Mouse (Mus musculus): ENCODE data around the gene Txn2. TPM values are rescaled to one million over a fixed set of nuclear protein-coding genes. Genes with fewer than 3 reads are reported as not detected.
"Not testable (repeated sequence)": the region's sequence is repeated elsewhere in the genome, so short reads cannot be mapped to it uniquely, and the experiment has no call there.

Gene Txn2
- total RNA-seq, 2 experiments from 2014 or later = 119 to 136 TPM

DNA sequence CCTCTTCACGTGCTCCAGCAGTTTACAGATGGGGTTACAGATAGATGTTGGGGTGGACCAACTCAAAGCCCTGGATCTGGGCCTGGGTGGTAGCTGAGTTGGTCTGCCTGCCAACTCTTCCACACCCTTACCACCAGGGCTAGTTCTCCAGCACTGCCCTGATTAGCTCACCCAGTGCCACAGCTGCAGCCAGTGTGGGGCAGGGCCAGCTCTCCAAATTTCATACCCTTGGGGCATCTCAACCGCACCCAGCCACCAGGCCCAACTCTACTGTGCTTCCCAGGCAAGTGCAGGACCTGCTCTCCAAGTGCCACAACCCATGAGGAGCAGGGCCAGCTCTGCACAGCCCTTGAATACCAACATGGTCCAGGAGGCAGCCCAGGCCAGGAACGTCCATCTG lies 49.0 kb downstream of the Txn2 start:
- no peak overlapping the region for H3K4me3 ChIP-seq
- no peak overlapping the region for H3K27ac ChIP-seq
- no peak for DNase-seq (ENCODE audit: low spot score in 2 of 2)
- no peak for TF ChIP-seq CTCF (conservative IDR thresholded peaks at IDR 0.05)

DNA sequence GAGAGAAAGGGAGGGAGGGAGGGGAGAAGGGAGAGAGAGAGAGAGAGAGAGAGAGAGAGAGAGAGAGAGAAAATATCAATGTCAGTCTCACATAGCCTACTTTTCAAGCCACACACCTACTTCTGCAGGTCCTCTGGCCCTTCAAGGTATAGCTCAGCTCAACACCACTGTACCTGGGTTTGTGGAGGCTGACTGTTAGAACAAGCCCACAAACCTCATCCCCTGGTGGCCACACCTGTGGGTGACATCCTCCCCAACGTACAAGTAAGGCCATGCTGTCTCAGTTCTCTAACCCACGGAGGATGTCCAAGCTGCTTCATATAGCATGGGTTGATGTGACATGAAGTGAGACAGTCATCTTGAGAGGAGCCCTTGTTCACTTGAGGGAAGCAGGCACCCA lies 51.6 kb downstream of the Txn2 start:
- H3K27ac ChIP-seq = no peak overlapping the region
- no peak overlapping the region for H3K4me3 ChIP-seq
- DNase-seq (ENCODE audit: low spot score in 2 of 2) = no peak
- TF ChIP-seq CTCF (conservative IDR thresholded peaks at IDR 0.05) = 0 out of 2 replicates have a peak, but pooled peaks have one; percentile 14

DNA sequence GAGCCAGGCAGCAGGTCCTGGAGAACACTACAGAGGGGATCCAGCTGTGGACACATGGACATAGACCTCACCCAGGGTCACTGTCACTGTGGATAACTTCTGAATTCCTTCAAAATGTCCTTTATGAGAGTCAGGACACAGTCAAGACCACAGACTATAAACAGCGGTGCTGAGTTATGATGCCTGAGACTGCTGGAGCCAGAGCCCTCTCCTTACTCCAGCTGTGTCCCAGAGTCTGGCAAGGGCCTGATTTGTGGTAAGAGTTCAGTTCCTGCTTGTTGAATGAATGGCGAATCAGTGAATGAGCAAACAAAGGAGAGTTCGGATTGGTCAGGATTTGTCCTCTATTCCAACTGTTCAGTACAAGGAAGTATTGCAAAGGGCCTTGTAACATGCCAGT lies 52.1 kb downstream of the Txn2 start:
- DNase-seq (ENCODE audit: low spot score in 2 of 2) = no peak
- Histone ChIP-seq H3K4me3 (no peak overlapping the region), H3K27ac (no peak overlapping the region)
- no peak for TF ChIP-seq CTCF (conservative IDR thresholded peaks at IDR 0.05)

DNA sequence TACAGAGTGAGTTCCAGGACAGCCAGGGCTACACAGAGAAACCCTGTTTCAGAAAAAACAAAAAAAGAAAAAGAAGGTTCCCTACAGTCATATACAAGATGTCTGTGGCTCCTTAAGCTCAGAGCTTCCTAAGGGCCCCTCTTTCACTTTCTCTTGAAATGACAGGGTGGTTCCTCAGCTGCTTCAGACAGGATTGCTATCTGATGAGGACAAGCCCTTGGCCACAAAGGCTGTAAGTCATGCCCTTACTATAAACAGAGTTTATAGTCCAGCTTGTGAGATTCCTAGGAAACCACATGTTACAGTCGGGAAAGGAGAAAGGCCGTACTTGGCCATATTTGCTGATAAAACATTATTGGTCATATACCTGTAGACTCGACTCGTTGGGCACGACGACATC lies 52.9 kb downstream of the Txn2 start:
- TF ChIP-seq CTCF (conservative IDR thresholded peaks at IDR 0.05) = no peak

DNA sequence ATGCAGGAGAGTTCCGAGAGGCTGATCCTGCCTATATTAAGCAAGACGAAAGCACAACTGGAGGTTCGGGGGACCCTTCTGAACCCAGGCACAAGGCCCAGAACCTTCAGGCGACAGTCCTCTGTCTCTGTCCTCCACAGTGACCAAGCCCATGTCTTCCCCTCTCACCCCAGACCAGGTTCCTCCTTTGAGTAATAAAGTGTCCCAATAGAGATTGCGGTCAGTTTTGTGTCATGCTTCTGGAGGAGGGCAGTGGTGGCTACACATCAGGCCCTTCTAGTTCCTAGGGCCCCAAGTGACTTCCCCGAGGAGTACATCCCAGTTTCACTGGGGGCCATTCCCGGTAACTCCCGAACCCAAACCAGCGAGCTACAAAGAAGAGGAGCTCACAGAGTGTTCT lies 54.0 kb downstream of the Txn2 start:
- no peak for TF ChIP-seq CTCF (conservative IDR thresholded peaks at IDR 0.05)
- DNase-seq (ENCODE audit: low spot score in 2 of 2) = no peak
- H3K4me3 ChIP-seq = no peak overlapping the region
- H3K27ac ChIP-seq = no peak overlapping the region

More for the DNA sequence above, 52.9 kb downstream of the Txn2 start:
- H3K27ac ChIP-seq = no peak overlapping the region
- no peak overlapping the region for H3K4me3 ChIP-seq
- no peak for DNase-seq (ENCODE audit: low spot score in 2 of 2)

DNA sequence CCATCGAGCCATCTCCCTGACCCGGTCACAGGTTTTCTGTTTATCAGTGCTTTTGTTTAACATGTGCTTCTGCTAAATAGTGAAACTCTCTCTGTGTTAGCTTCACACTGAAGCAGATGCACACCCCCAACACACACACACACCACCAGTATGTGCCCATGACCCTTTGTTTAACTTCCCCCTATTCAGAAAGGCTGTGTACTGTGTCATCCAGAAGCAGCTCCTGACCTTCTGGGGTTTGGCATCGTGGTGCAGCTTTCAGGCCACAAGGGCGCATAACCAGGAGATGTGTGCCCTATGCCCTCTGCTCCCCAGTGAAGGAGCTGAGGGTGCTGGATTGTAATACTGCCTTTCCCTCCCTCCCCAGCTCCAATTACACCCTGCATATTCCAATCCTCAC lies 54.5 kb downstream of the Txn2 start:
- TF ChIP-seq CTCF (conservative IDR thresholded peaks at IDR 0.05) = no peak
- DNase-seq (ENCODE audit: low spot score in 2 of 2) = no peak
- Histone ChIP-seq H3K4me3 (no peak overlapping the region), H3K27ac (no peak overlapping the region)

DNA sequence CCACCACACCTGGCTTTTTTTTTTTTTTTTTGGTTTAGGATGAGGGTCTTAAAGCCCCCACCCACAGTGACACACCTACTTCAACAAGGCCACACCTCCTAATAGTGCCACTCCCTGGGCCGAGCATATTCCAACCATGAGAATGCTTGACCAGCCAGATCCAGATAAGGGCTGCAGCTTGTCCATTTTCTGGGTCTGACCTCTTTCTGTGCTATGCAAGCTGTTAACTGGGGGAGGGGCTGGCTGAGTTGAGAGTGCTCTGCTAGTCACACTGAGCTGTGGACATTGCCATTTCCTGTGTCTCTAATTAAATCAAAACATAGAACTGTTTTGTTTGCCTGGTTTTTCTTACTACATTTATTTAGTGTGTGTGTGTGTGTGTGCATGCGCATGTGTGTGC lies 55.2 kb downstream of the Txn2 start:
- Histone ChIP-seq H3K27ac (no peak overlapping the region), H3K4me3 (no peak overlapping the region)
- DNase-seq (ENCODE audit: low spot score in 2 of 2) = no peak
- TF ChIP-seq CTCF (conservative IDR thresholded peaks at IDR 0.05) = no peak

DNA sequence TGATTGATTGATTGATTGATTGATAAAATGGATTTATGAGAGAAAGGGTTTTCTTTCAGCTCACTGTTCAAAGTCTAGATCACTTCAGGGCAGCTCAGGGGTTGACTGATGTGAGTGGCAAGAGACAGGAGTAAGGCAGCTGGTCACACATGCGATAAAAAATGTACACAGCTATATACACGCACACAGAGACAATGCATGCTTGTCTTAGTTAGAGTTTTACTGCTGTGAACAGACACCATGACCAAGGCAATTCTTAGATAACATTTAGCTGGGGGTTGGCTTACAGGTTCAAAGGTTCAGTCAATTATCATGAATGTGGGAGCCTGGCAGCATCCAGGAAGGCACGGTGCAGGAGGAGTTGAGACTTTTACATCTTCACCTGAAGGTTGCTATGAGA lies 55.8 kb downstream of the Txn2 start:
- TF ChIP-seq CTCF (conservative IDR thresholded peaks at IDR 0.05) = no peak
- DNase-seq (ENCODE audit: low spot score in 2 of 2) = no peak
- Histone ChIP-seq H3K27ac (no peak overlapping the region), H3K4me3 (no peak overlapping the region)

DNA sequence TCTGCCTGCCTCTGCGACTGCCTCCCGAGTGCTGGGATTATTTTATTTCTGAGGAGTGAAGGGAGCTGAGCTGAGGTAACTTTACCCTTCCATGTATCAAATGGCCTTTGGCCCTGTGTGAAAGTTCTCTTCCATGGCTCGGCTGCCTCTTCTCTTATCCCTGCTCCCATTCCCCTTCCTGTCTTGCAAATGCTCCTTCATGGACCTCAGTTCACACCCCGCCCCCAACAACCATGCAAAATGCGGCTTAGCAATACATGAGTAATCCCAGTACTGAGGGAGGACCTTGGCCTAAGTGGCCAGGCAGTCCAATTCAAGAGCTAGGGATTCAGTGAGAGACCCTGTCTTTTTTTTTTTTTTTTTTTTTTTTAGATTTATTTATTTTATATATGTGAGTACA lies 60.5 kb downstream of the Txn2 start:
- Histone ChIP-seq H3K4me3 (no peak overlapping the region), H3K27ac (no peak overlapping the region)
- no peak for DNase-seq (ENCODE audit: low spot score in 2 of 2)
- no peak for TF ChIP-seq CTCF (conservative IDR thresholded peaks at IDR 0.05)

DNA sequence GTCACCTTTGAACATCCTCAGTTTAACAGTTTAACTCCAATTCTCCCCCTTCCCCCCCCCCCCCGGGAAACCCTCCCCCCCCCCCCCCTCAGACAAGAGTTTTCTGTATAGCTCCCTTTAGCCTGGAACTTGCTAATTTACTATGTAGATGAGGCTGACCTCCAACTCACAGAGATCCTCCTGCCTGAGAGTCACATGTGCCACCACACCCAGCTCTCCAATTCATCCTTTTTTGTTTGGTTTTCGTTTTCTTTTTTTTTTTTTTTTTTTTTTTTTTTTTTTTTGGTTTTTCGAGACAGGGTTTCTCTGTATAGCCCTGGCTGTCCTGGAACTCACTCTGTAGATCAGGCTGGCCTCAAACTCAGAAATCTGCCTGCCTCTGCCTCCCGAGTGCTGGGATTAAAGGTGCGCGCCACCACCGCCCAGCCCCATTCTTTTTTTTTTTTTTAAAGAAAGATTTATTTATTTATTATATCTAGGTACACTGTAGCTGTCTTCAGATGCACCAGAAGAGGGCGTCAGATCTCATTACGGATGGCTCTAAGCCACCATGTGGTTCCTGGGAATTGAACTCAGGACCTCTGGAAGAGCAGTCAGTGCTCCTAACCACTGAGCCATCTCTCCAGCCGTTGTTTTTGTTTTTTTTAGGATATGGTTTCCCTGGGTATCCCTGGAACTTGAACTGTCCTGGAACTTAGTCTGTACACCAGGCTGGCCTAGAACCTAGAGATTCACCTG lies 61.4 kb downstream of the Txn2 start:
- H3K27ac ChIP-seq; H3K4me3 ChIP-seq; DNase-seq (ENCODE audit: low spot score in 2 of 2): not testable (repeated sequence)
- 0 out of 2 replicates have a peak, but pooled peaks have one; percentile 11 for TF ChIP-seq CTCF (conservative IDR thresholded peaks at IDR 0.05)

DNA sequence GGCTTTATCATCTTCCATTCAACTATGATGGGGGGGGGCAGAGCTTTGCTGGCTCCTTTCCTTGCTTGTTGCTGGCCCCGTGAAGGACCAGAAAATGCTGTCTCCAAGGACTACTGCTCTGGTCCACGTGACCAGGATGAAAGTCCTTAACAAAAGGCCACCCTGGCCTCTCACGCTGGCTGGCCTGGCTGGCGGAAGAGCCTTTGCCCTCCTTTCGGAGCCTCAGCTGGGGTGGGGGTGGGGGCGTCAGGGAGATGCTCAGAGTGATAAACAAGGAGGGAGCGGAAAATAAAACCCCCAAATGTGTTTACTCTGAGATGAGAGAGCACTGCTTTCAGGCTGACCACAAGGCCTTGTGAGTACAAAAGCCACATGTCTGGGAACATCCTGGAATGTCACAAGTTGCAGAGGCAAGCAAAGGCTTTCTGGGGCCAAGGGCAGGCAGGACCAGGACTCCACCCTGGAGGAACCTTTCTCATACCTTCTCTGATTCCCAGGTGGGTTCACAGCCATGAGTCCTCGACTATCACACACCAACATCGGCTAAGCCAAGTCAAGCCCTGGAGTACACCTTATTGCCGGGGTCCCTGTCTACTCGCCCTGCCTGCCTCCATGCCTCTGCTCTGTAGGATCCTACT lies 62.1 kb downstream of the Txn2 start:
- no peak for DNase-seq (ENCODE audit: low spot score in 2 of 2)
- Histone ChIP-seq H3K4me3 (no peak overlapping the region), H3K27ac (no peak overlapping the region)
- TF ChIP-seq CTCF (conservative IDR thresholded peaks at IDR 0.05) = no peak

Other genes starting within 250 kb of the Txn2 start
- not detected for gene Apol7e, start 230.1 kb downstream of the Txn2 start, total RNA-seq (2021)
- gene Apol9b, start 200.0 kb downstream of the Txn2 start, total RNA-seq (2021) = not detected
- gene Apol8, start 172.0 kb downstream of the Txn2 start, total RNA-seq (2021) = 1 to 10 TPM; 5.7 to 7.4 TPM
- gene Myh9, start 86.8 kb downstream of the Txn2 start, total RNA-seq (2021) = 10 to 100 TPM; 88.3 to 96.3 TPM
- gene Foxred2, start 27.7 kb upstream of the Txn2 start, total RNA-seq (2021) = 10 to 100 TPM; 11.1 to 11.7 TPM
- gene Eif3d, start 41.8 kb upstream of the Txn2 start, total RNA-seq (2021) = 100 to 1,000 TPM in 1 of 2 experiments, 10 to 100 TPM in 1; 94.7 to 103 TPM
- 10 to 100 TPM; 36.0 to 36.8 TPM for gene Cacng2, start 191.0 kb upstream of the Txn2 start, total RNA-seq (2021)
- gene Ift27, start 245.1 kb upstream of the Txn2 start, total RNA-seq (2021) = 10 to 100 TPM; 22.7 to 23.3 TPM

All from layer of hippocampus, adult 2 months (tissue).